Mouse (Mus musculus): Measurements from ENCODE around the gene Mynn. TPM values are rescaled to one million over a fixed set of nuclear protein-coding genes. Genes with fewer than 3 reads are reported as not detected.
A peak's percentile ranks its signal among the peaks of the same experiment; 100 is the strongest.

Mynn gene
- total and polyA plus RNA-seq, 3 experiments, result 4.6 to 22.9 (median 21.7) TPM

- DNase-seq, result no peak
Observed at GRCm38 (mm10) chr3:30644207-30644606, 42.3 kb downstream of the Mynn start, which contains the start of gene Lrriq4. Gene Lrriq4, plus strand, starts transcription at chr3:30644507.

DNA sequence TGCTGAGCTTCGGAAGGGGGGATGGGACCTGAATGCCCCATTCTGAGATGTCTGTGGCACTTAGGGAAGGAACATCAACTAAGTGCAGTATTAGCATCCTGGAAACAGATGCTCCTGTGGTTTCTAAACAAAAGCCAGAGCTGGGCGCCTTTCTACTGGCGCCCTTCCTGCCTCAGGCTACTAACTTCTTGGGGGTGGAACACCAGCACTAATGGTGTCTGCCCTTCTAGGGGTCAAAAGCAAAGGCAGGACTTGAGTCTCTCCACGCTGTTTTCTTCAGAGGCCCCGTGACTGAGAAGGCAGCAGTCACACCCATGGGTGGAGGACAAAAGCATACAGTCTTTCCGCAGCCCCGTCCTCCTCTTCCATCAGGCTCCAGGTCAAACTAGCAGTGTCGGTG is 44.9 kb downstream of the Mynn start:
- no peak for DNase-seq

GRCm38 (mm10) chr3:30647440-30648090 is 45.7 kb downstream of the Mynn start, which contains the start of gene Lrrc34:
Gene Lrrc34, minus strand, starts transcription at chr3:30647869.
- DNase-seq, result peak; percentile 26

GRCm38 (mm10) chr3:30648466-30648865 is 46.6 kb downstream of the Mynn start:
- DNase-seq, result no peak

DNA sequence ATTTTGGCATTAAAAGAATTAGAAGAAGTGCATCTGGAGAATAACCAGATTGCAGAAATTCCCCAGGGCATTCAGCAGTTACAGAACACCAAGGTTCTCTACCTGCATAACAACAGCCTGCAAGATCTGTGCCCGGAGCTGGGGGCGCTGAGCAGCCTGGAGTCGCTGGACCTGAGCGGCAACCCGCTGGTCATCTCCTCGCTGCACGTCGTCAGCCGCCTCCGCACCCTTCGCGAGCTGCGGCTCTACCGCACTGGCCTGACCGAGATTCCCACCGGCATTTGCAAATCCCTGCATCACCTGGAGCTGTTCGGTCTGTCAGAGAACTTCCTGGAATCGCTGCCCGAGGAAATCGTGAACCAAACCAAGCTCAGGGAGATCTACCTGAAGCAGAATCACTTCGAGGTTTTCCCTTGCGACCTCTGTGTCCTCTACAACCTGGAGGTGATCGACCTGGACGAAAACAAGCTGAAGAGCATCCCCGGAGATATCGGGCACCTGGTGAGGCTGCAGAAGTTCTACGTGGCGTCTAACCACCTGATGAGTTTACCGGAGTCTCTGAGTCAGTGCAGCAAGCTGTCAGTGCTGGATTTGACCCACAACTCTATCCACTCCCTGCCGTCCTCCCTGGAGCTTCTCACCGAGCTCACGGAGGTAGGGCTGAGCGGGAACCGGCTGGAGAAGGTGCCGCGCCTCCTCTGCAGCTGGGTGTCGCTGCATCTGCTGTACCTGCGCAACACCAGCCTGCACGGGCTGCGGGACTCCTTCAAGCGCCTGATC is 48.4 kb downstream of the Mynn start:
- peak; percentile 6 for DNase-seq

DNA sequence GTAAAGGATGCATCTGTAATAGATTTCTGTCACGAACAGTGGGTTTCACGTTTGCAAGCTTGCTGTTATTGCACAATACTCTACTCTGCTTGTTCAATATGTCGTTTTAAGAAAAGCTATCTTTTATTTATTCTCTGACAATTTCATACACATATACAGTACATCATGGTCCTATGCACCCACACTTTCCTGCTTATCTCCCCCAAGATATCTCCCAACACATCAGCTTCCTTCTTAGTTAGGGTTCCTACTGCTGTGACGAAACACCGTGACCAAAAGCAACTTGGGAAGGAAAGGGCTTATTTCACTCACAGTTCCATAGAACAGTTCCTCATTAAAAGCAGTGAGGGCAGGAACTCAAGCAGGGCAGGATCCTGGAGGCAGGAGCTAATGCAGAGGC is 54.1 kb downstream of the Mynn start:
- DNase-seq, result no peak

DNA sequence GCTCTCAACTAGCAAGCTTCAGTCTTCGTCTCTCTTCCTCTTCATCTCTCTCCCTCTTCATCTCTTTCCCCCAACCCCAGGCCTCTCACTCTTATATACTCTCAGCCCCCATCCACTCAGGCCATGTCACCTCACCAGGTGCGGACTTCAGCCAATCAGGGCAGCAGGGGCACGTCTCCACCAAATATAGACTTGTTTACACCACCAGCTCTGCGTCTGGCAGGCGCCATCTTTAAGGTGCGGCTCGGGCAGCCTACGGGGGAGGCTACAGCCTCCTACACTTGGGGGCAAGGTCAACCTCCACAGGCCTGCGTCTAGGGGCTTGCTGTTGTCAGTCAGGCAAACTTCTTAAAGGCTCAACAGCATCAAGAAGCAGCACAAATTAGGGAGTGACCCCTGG is 56.6 kb downstream of the Mynn start:
- no peak for DNase-seq

Other genes starting within 250 kb of the Mynn start
- gene Mecom, start 54.1 kb upstream of the Mynn start, total RNA-seq (2021), result 10 to 100 TPM in 1 of 2 experiments, 1 to 10 TPM in 1; 4.4 to 10.7 TPM
- 0.52 and 0.55 TPM in 2 replicates for gene Mecom, start 54.1 kb upstream of the Mynn start, polyA plus RNA-seq (2012; rRNA removed)
- not detected for gene Actrt3, start 2.1 kb upstream of the Mynn start, total RNA-seq (2021)
- not detected in 2 replicates for gene Actrt3, start 2.1 kb upstream of the Mynn start, polyA plus RNA-seq (2012; rRNA removed)
- not detected for gene Lrriq4, start 42.4 kb downstream of the Mynn start, total RNA-seq (2021)
- not detected in 2 replicates for gene Lrriq4, start 42.4 kb downstream of the Mynn start, polyA plus RNA-seq (2012; rRNA removed)
- gene Lrrc34, start 45.8 kb downstream of the Mynn start, total RNA-seq (2021), result not detected
- not detected in 2 replicates for gene Lrrc34, start 45.8 kb downstream of the Mynn start, polyA plus RNA-seq (2012; rRNA removed)
- gene Lrrc31, start 97.8 kb downstream of the Mynn start, total RNA-seq (2021), result not detected
- gene Lrrc31, start 97.8 kb downstream of the Mynn start, polyA plus RNA-seq (2012; rRNA removed), result not detected in 2 replicates
- gene Samd7, start 144.2 kb downstream of the Mynn start, total RNA-seq (2021), result not detected
- gene Samd7, start 144.2 kb downstream of the Mynn start, polyA plus RNA-seq (2012; rRNA removed), result 0.06 TPM in 1 of 2 replicates, not detected in the other
- 100 to 1,000 TPM in 1 of 2 experiments, 10 to 100 TPM in 1; 87.2 to 109 TPM for gene Sec62, start 190.8 kb downstream of the Mynn start, total RNA-seq (2021)
- gene Sec62, start 190.8 kb downstream of the Mynn start, polyA plus RNA-seq (2012; rRNA removed), result 9.4 and 11.3 TPM in 2 replicates